Mouse (Mus musculus) layer of hippocampus, adult 18-20 months (tissue): ENCODE data around the gene Acvr2b. TPM values are rescaled to one million over a fixed set of nuclear protein-coding genes. Genes with fewer than 3 reads are reported as not detected.
"Not testable (repeated sequence)": the region's sequence is repeated elsewhere in the genome, so short reads cannot be mapped to it uniquely, and the experiment has no call there.

Experiments
- DNase-seq, 2 experiments: peaks; one replicate each; pipeline ENCODE4 v3.0.0; 2022; ENCODE audit warnings: low spot score in 2 of 2
- long read RNA-seq: library from polyadenylated mRNA; stranded (forward); transcript quantifications from one replicate; pipeline ENCODE4 v2.0.0, GENCODE M21; 2021
- total RNA-seq, 2 experiments: library from RNA; stranded (reverse); gene quantifications; 2 replicates each; pipeline ENCODE4 v1.2.3; 2021

Gene Acvr2b
- total RNA-seq, result 10 to 100 TPM; 11.3 to 13.5 TPM
- long read RNA-seq, transcript Acvr2b-205 (11 exons, 3,175 nt), result major isoform, 6 of 12 reads
- long read RNA-seq, partial matches to known transcripts, result 2 of 12 reads
- long read RNA-seq, other reads (novel, unspliced or antisense), result 3 of 12 reads

DNA sequence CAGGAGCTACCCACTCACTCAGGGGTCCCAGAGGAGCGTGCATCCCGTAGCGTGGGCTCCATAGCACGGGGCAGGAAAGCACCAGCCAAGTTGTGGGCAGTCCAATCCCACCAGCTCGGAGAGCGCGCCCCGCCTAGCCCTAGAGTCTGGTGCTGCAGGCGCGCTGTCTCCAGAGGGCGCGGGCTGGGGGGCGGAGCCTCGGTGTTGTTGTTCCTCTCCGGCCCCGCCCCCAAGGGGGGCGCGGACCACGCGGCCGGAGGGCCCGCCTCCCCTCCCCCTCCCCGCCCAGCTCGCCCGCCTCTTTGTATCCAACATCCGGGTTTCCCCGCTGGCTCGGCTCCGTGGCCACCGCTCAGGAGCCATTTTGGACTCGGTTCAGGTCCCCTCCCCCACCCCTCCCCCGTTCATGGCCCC is at the start of gene Acvr2b:
Gene Acvr2b, plus strand, starts transcription at position 318 of the 414 bp plus-strand sequence.
- peak; percentile 87 to 96 for DNase-seq

DNA sequence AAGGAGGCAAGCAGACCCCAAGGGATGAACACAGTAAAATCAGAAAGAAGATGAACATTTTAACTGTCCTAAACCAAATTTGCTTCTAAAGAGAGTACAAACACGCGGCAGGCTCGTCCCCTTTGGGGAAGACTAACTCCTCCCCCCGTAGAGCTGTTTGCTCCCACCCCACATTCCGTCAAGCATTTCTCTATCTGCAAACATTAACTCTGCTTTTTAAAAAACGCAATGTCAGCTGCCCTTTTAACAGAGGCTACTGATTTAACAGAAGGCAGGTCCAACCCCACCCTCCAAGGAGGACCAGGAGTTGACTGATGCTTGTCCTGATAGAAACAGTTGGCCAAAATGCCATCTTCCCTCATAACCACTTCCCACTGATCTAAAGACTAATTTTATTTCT is 48.0 kb upstream of the Acvr2b start:
- no peak for DNase-seq

DNA sequence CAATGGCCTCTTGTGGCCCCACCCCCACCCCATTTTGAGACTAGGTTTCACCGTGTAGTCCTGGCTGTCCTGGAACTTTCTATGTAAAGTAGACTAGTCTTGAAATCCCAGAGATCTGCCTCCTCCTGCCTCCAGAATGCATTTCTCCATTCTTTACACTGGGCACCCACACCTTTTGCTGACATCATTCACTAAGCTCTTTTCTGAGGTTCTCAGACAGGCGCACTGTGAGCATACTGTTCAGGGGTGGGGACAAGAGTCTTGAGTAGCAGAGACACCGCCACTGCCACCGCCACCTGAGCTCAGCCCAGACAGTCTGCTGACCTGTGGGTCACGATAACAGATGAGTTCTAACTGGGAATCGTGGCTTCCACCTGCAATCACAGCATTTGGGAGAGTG is 46.0 kb upstream of the Acvr2b start:
- DNase-seq, result no peak

DNA sequence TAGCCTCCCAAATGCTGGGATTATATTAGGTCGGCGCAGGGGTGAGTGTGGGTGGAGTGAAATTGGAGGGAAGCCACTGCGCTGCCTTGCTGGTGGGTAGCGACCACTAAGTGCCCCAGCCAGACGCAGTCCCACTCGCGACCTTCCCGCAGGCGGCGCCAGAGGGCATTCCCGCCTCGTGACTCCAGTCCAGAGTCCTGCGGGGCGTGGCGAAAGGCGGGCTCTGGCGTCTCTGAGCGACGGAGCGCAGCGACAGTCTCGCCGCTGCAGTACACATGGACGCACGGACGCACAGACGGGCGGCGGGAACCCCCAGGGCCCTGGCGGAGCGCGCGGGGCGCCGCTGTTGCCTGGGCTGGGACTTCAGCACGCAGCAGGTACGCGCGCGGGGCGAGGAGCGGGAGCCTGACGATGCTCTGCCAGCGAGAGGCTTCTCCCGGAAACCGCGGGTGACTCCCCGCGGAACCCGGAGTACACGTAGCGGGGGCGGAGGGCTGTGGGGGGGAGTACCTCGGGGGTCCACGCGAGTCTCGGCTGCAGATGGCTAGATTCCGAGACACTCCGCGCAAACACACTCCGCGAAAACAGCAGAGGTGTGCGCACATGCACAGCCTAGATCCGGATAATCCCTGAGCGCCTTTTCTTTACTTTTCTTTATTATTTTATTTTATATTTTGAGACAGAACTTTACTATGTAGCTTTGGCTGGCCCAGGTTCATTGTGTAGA is 44.4 kb upstream of the Acvr2b start, which contains the start of gene Xylb:
Gene Xylb, plus strand, starts transcription at position 51 of the 727 bp plus-strand sequence.
- DNase-seq, result peak; percentile 80 to 92

DNA sequence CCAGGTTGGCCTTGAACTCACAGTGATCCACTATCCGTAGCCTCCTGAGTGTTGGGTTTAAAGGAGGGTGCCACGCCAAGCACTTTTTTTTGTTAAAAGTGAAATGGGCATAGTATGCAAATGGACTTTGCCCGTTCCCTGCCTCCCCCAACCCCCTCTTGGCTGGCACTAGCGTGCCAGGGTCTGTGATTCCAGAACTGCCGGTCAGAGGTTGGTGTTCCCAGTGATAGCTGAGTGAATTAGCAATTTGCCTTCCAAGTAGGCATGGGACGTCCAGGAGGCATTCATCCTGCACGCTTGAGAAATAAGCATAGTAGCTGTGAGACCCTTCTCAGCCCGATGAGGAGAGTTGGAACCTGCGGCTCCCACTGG is 43.9 kb upstream of the Acvr2b start:
- no peak for DNase-seq

DNA sequence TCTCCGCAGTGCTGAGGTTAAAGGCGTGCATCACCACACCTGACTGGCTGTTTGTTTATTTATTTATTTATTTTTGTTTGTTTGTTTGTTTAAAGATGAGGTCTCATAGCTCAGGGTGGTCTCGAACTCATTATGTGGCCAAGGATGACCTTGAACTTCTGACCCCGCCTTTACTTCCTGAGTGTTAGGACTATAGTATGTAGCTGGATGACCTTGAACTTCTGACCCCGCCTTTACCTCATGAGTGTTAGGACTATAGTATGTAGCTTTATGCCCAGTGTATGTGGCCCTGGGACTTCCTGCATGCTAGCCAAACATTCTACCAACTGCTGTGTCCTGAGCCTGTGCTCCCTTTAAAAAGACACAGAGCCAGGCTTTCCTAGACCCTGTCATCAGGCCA is 40.5 kb upstream of the Acvr2b start:
- DNase-seq, result no peak

DNA sequence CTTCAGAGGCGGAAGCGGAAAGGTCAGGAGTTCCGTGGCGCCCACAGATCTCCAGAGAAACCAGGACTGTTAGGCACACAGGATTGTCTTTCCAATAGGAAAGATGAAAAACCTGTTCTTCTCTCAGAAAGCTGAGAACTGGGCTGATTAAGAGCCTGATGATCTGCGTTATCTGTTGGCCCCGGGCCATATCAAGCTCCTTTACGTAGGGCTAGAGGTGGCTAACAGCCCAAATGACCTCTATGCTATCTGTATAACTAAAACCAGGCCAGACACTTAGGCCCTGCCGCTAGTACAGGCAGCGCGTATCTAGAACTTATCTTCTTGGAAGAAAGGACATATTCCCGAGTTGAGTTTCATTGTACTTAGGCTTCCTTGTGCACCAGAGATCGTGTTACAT is 38.7 kb upstream of the Acvr2b start:
- no peak for DNase-seq

DNA sequence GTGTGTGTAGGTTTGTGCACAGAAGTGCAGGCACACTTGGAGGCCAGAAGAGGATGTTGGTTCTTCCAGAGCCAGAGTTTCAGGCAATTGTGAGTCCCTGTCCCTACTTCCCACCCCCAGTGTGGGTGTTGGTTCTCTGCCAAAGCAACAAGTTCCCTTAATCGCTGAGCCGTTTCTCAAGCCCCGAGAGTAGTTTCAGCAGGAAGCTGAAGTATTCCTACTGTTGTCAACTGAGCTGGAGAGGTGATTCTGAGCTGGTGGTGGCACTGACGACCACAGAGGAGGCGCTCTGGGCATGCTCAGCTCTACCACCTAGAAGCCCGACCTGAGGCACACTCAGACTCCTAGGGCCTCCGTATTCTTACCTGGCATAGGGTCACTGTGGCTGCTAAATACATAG is 36.6 kb upstream of the Acvr2b start, which contains the start of gene Slc22a14:
Gene Slc22a14, minus strand, starts transcription at position 270 of the 400 bp plus-strand sequence.
- no peak for DNase-seq

DNA sequence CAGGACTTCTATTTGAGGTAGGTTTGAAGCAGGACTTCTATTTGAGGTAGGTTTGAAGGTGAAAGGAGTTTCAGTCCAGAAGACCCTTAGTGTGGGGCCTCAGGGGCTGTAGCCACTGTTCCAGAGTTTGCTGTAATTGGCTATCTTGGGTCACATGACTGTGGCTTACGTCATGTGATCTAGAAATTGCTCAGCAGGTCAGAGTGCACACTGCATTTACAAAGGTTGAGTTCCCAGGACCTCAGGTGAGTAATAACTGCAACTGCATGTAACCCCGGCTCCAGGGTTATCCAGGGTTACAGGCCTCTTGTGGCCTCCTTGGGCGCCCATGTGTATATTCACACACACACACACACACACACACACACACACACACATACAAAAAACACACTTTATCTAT is 33.6 kb upstream of the Acvr2b start:
- no peak for DNase-seq

DNA sequence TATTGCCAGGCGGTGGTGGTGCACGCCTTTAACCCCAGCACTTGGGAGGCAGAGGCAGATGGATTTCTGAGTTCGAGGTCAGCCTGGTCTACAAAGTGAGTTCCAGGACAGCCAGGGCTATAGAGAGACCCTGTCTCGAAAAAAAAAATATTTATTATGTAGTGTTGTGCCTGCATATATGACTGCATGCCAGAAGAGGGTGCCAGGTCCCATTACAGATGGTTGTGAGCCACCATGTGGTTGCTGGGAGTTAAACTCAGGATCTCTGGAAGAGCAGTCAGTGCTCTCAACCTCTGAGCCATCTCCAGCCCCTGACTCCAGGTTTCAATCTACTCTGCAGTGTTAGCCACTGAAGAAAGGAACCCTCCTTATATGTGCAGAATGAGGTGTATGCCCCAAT is 31.1 kb upstream of the Acvr2b start:
- not testable (repeated sequence) for DNase-seq

DNA sequence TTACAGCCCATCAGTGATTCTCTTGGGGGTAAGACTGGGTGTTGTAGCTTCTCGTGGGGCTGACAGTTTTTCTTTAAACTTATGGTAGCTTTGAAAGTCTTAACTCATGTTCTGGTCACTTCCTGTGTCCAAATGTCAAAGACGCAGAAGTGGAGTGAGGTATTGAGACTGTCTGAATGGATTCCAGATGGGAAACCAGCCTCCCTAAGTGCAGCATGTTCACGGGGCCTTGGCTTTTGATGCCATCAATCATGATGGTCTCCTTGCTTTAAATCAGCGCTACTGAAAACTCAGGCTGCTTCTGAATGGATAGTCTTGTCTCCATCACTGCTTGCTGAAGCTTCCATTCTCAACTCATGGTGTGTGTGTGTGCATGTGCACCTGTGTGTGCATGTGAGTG is 30.7 kb upstream of the Acvr2b start:
- no peak for DNase-seq

DNA sequence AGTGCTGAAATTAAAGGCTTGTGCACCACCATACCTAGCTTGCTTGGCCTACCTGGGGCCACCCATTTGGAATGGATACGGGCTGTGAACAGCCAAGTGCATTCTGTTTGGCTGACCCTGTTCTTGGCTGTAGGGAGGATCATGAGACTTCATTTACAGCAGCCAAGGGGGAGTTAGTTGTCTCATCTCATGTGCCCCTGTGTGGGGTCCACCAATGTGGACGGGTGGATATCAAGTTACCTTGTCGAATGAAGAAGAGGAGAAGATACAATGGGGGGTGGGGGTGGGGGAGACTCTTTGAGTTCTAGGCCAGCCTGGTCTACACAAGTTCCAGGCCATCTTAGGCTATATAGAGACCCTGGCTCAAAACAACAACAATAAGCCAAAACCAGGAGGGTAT is 26.9 kb upstream of the Acvr2b start:
- DNase-seq, result no peak

DNA sequence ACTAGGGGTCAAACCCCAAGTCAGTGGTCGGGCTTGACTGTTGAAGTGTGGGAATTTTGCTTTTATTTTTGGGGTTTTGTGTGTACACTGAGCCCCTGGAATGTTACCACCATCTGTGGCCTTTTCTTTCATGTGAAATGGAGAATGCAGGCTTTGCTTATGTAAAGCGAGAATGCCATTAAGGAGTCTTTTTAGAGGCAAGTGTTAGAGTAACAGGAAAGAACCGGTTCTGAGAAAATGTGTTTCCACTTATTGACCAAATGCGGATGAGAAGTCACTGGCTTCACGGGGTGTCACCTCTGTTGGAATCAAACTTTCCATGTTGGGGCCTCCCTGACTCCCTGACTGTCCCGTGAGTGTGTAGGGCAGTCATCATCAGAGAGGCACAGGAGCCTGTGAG is 26.4 kb upstream of the Acvr2b start:
- no peak for DNase-seq

DNA sequence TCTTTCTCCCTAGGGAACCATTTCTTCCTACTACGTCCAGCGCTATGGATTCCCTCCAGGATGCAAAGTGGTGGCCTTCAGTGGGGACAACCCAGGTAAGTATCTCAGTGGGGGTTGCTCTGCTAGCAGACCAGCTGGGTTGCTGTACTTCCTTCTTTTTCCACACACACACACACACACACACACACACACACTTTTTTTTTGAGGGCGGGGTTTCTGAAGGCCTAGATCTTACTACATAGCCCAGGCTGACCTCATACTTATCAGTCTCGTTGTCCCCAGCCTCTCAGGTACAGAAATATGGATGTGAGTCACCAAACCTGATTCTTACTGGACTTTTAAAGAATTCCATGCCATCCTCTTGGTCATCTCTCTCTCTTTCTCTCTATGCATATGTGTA is 23.7 kb upstream of the Acvr2b start:
- DNase-seq, result no peak

DNA sequence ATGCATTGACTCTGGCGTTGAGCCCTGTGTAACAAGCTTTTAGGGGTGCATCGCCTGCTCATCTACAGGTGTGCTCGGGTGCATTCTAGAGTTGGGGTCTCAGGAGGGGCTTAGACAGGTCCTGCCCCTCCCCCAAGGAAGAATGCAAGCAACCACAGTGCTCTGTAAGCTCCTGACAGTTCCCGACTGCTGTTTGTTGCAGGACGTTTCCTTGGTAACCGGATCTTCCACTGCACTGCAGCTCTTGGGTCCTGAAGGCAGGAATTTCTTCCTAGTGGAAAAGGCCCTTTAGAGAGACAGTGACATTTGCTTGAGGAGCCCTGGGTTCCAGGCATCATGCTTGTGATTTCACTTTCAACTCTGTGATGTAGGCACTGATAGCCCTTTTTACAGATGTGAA is 19.3 kb upstream of the Acvr2b start:
- DNase-seq, result peak; percentile 39 to 40

DNA sequence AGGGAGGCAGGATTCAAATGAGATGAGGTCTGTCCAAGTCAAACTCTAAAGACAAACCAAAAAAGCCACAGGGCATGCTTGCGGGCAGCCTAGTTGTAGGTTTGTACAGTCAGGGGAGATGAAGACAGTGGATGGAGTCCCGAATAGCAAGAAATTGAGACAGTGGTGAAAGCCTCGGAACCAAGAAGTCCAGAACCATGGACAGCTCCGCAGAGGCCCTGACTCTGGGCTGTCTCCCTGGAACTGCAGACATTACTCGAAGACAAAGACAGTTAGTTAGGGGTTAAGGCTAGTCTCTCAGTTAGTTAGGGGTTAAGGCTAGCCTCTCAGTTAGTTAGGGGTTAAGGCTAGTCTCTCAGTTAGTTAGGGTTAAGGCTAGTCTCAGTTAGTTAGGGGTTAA is 13.0 kb upstream of the Acvr2b start:
- no peak for DNase-seq

DNA sequence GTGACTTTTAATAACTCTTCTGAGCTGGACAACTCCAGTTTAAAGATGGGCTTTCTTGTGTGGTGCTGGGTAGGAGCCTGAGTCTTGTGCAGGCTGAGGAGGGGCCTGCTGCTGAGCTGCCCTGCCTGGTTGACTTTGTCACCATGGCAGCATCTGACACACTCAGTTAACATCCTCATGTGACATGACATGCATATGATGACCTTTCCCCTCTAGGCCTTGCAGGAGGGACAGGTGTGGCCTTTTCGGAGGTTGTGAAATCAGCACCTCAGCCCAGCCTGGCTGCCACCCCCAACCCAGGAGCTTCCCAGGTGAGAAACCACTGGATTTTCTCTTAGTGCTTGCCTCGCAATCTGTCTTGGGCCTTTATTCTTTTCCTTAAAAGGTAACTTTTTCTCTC is 11.7 kb upstream of the Acvr2b start:
- no peak for DNase-seq

DNA sequence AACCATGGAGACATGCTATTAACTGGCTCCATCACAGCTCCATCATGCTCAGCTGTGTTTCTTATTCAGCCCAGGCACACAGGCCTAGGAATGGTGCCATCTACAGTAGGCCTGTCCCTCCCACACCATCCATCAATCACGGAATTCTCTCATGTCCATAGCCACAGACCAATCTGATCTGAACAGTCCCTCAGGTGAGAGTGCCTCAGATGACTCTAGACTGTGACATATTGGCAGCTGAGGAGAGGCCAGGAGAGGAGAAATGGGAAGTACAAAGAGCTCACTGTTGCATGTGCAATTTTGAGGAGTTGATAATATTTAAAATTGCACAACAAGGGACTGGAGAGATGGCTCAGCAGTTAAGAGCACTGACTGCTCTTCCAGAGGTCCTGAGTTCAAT is 7.1 kb upstream of the Acvr2b start:
- no peak for DNase-seq

DNA sequence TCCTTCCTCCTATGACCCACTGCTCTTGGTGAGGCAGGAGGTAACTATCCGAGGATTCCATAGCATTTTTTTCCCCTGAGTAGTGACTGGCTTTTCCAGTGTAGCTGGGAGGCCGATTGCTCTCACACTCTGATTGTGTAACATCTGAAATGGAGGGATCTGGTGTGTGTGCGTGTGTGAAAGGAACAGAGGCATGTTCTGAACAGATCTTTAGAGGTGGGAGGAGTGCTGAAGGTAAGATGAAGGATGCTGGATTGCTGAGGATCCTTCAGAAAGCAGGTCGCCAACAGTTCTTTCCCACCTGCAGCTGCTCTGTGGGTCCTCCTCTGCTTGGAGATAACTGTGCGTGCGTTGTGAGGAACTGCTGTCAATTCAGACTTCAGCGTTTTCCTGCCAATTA is 567 bp upstream of the Acvr2b start:
- DNase-seq, result no peak

DNA sequence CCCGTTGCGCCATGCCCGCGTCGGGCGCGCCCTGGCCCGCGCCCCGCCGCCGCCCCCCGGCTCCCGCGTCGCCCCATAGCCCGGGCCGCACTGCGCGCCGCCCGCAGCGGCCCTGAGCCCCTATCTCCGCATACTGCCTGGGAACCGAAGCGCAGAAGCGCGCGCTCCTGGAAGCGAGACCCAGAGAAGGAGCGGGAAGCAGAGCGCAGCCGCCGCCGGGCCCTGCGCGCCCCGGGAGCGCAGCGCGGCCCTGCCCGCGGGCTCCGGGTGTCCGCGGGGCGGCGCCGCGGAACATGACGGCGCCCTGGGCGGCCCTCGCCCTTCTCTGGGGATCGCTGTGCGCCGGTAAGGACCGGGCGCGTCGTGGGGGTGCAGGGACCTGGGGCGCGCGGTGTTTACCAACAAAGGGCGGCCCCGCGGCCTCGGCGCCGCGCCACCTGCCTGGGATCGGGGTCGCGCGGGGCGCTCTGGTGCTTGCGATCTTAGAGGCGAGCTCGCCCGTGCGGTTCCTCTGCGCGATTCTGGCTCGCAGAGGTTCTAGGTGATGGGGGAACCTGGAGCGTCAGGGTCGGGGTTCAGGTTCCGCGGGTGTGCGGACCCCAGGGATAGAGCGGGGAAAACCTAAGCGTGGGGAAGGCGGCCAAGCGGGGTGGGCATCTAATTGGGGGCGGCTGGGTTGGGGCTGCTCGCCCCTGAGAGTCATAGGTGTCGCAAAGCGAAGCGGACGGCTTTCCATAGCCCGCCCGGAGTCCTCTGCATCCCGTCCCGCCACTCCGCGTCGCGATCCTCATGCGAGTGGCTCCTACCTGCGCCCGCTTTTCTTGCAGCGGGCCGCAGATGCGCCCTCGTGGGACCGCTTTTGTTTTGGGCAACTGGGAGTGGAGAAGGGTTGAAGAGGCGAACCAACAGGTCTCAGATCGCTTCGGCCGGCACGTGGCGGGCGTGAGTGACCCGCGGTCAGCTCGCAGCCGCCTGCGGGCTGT is 626 bp downstream of the Acvr2b start:
- DNase-seq, result peak; percentile 40 to 41

DNA sequence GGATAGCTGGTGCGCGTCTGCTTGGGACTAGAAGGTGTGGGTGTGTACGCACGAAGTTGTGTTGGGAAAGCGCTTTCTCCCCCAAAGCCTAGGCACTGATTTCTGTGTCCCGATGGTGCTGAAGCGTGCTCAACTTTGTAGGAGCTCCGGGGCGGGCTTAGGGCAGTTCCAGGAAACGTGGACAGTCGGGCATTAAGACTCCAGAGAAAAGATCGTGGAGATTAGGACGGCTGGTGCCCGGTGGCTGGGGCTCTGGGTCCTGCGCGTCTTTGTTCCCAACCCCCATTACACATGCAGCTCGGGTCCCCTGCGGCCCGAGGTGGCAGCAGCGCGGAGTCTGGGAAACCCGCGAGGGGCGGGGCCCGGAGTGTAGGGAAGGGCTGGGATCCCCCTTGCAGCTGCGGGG is 1.3 kb downstream of the Acvr2b start:
- DNase-seq, result peak; percentile 36 to 39

DNA sequence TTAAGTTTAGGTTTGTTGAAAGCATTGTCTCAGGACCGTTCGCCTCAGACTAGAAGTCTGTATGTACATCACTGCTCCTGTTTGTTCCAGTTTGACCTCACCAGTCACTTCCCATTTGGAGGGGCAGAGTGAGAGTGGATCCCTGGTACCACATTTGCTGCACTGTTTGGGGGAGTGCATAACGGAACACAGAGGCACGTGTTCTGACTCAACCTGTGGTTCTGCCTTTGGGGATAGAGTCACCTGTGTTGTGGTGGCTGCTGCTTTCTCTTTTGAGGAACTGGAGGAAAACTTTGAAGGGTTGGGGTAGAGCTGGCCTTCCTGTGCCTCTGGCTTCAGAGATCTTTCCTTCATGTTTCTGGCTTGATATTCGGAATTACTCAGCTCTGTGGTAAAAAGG is 2.2 kb downstream of the Acvr2b start:
- DNase-seq, result no peak
